Mouse (Mus musculus) splenic B cell, adult 2 months (primary cell): ENCODE measurements around the gene F2r.

Experiments
- DNase-seq: peaks from one replicate; pipeline ENCODE4 v3.0.0-alpha.2; 2011; ENCODE audit warnings: low read depth, low spot score
- H3K27me3 ChIP-seq: 2 replicates; pipeline ENCODE4 v1.6.1; 2012; ENCODE audit warnings: mild to moderate bottlenecking, low read length, moderate library complexity, mixed read lengths; ENCODE audit not compliant: control insufficient read depth, poor library complexity, insufficient read depth, severe bottlenecking
- H3K36me3 ChIP-seq: 2 replicates; pipeline ENCODE4 v1.6.1; 2012; ENCODE audit warnings: mild to moderate bottlenecking, low read length, moderate library complexity, mixed read lengths; ENCODE audit not compliant: control insufficient read depth, poor library complexity, insufficient read depth, severe bottlenecking

The F2r gene

GRCm38 (mm10) chr13:95617082-95617670, 1.1 kb downstream of the F2r start:
- DNase-seq, result no peak
- H3K36me3 ChIP-seq, result no peaks in the 10 kb centered on the region

GRCm38 (mm10) chr13:95616512-95616911, 1.8 kb downstream of the F2r start:
- Histone ChIP-seq H3K36me3 (no peaks in the 10 kb centered on the region), H3K27me3 (peaks cover 5% of the 10 kb centered on the region)
- DNase-seq, result no peak

More at GRCm38 (mm10) chr13:95617082-95617670, 1.1 kb downstream of the F2r start:
- H3K27me3 ChIP-seq, result peaks cover 5% of the 10 kb centered on the region

- Histone ChIP-seq H3K27me3 (peaks cover 5% of the 10 kb centered on the region), H3K36me3 (no peaks in the 10 kb centered on the region)
- DNase-seq, result no peak
These were observed 3.5 kb downstream of the F2r start for GRCm38 (mm10) chr13:95614757-95615156.

- Histone ChIP-seq H3K27me3 (no peaks in the 10 kb centered on the region; the same call in 1 of the 2 replicates), H3K36me3 (no peaks in the 10 kb centered on the region)
- no peak for DNase-seq
These were observed 6.0 kb downstream of the F2r start for GRCm38 (mm10) chr13:95612243-95612642.

- Histone ChIP-seq H3K36me3 (no peaks in the 10 kb centered on the region), H3K27me3 (no peaks in the 10 kb centered on the region)
- no peak for DNase-seq
These were observed 6.5 kb downstream of the F2r start for GRCm38 (mm10) chr13:95611752-95612151.

- H3K36me3 ChIP-seq, result no peaks in the 10 kb centered on the region
- no peaks in the 10 kb centered on the region for H3K27me3 ChIP-seq
- DNase-seq, result no peak
These were observed 7.3 kb downstream of the F2r start for GRCm38 (mm10) chr13:95610786-95611562.

- H3K27me3 ChIP-seq, result no peaks in the 10 kb centered on the region
- DNase-seq, result no peak
These were observed 9.2 kb downstream of the F2r start for GRCm38 (mm10) chr13:95609088-95609420.

GRCm38 (mm10) chr13:95608416-95609087, 9.7 kb downstream of the F2r start:
- no peak for DNase-seq
- Histone ChIP-seq H3K36me3 (no peaks in the 10 kb centered on the region), H3K27me3 (no peaks in the 10 kb centered on the region)

More at GRCm38 (mm10) chr13:95609088-95609420, 9.2 kb downstream of the F2r start:
- no peaks in the 10 kb centered on the region for H3K36me3 ChIP-seq

GRCm38 (mm10) chr13:95607019-95607418, 11.3 kb downstream of the F2r start:
- no peak for DNase-seq
- Histone ChIP-seq H3K36me3 (no peaks in the 10 kb centered on the region), H3K27me3 (no peaks in the 10 kb centered on the region)

GRCm38 (mm10) chr13:95604288-95604687, 14.0 kb downstream of the F2r start:
- no peaks in the 10 kb centered on the region for H3K27me3 ChIP-seq
- DNase-seq, result no peak

GRCm38 (mm10) chr13:95599833-95600359, 18.4 kb downstream of the F2r start:
- no peak for DNase-seq
- no peaks in the 10 kb centered on the region for H3K36me3 ChIP-seq

More at GRCm38 (mm10) chr13:95604288-95604687, 14.0 kb downstream of the F2r start:
- no peaks in the 10 kb centered on the region for H3K36me3 ChIP-seq

GRCm38 (mm10) chr13:95598232-95598920, 19.9 kb downstream of the F2r start:
- Histone ChIP-seq H3K27me3 (no peaks in the 10 kb centered on the region), H3K36me3 (no peaks in the 10 kb centered on the region)
- DNase-seq, result no peak

More at GRCm38 (mm10) chr13:95599833-95600359, 18.4 kb downstream of the F2r start:
- no peaks in the 10 kb centered on the region for H3K27me3 ChIP-seq

GRCm38 (mm10) chr13:95597578-95597977, 20.7 kb downstream of the F2r start:
- Histone ChIP-seq H3K27me3 (no peaks in the 10 kb centered on the region), H3K36me3 (no peaks in the 10 kb centered on the region)
- no peak for DNase-seq

GRCm38 (mm10) chr13:95596689-95597088, 21.6 kb downstream of the F2r start:
- no peak for DNase-seq
- Histone ChIP-seq H3K36me3 (no peaks in the 10 kb centered on the region), H3K27me3 (no peaks in the 10 kb centered on the region)
